Mouse (Mus musculus) MEL (cell line): Measurements from ENCODE around the gene Gstt2.

Experiments
- CTCF ChIP-seq, 3 experiments: IDR thresholded peaks in 2 of 3; conservative IDR thresholded peaks in 1 of 3; 2 replicates each; pipeline ENCODE4 v1.5.1; 2011 to 2012; ENCODE audit warnings: low read length in 3 of 3, low read depth in 2 of 3, mild to moderate bottlenecking in 2 of 3, improper control_type of control experiment in 1 of 3, inconsistent platforms in 1 of 3, mixed read lengths in 1 of 3, moderate library complexity in 1 of 3; ENCODE audit not compliant: control insufficient read depth in 1 of 3, insufficient read depth in 1 of 3, poor library complexity in 1 of 3, severe bottlenecking in 1 of 3
- ELF1 ChIP-seq: IDR thresholded peaks from 2 replicates; pipeline ENCODE4 v1.6.1; 2014; ENCODE audit warnings: low read depth, mild to moderate bottlenecking, inconsistent platforms, low read length, improper control_type of control experiment, moderate library complexity
- EP300 ChIP-seq, 2 experiments: IDR thresholded peaks; 2 replicates each; pipeline ENCODE4 v1.6.1; 2011; ENCODE audit warnings: improper control_type of control experiment in 2 of 2, low read length in 2 of 2, low read depth in 1 of 2, mild to moderate bottlenecking in 1 of 2
- GABPA ChIP-seq: IDR thresholded peaks from 2 replicates; pipeline ENCODE4 v1.6.1; 2012; ENCODE audit warnings: low read depth, mild to moderate bottlenecking, inconsistent platforms, low read length, improper control_type of control experiment, moderate library complexity
- HCFC1 ChIP-seq: IDR thresholded peaks from 2 replicates; pipeline ENCODE4 v1.6.1; 2012; ENCODE audit warnings: low read depth, mild to moderate bottlenecking, inconsistent platforms, low read length, improper control_type of control experiment, moderate library complexity
- POLR2A ChIP-seq, 2 experiments: IDR thresholded peaks; 2 replicates each; pipeline ENCODE4 v1.6.1; 2011 to 2012; ENCODE audit warnings: low read length in 2 of 2, mild to moderate bottlenecking in 2 of 2, control low read depth in 1 of 2, improper control_type of control experiment in 1 of 2, low read depth in 1 of 2, moderate library complexity in 1 of 2; ENCODE audit not compliant: control insufficient read depth in 1 of 2, insufficient read depth in 1 of 2, poor library complexity in 1 of 2
- RAD21 ChIP-seq: IDR thresholded peaks from 2 replicates; pipeline ENCODE4 v1.6.1; 2011; ENCODE audit warnings: mild to moderate bottlenecking, low read depth, low read length, improper control_type of control experiment

- TF ChIP-seq POLR2A (IDR thresholded peaks at IDR 0.05; ENCODE audit: control insufficient read depth in 1 of 2, insufficient read depth in 1 of 2, low read depth in 1 of 2, low read length in 2 of 2, poor library complexity in 1 of 2) (no peak), CTCF (IDR thresholded peaks at IDR 0.05 in 2 of 3, conservative IDR thresholded peaks at IDR 0.05 in 1 of 3; ENCODE audit: control insufficient read depth in 1 of 3, insufficient read depth in 1 of 3, low read depth in 2 of 3, low read length in 3 of 3, poor library complexity in 1 of 3, severe bottlenecking in 1 of 3) (no peak), EP300 (IDR thresholded peaks at IDR 0.05; ENCODE audit: low read depth in 1 of 2, low read length in 2 of 2) (no peak), ELF1 (no peak), GABPA (no peak), RAD21 (no peak), HCFC1 (no peak)
Observed at GRCm38 (mm10) chr10:75804217-75804616, 33.0 kb downstream of the Gstt2 start.
